Mouse (Mus musculus): ENCODE measurements around the gene Cux1. TPM values are rescaled to one million over a fixed set of nuclear protein-coding genes. Genes with fewer than 3 reads are reported as not detected.
A peak's percentile ranks its signal among the peaks of the same experiment; 100 is the strongest.

Gene Cux1
- polyA plus RNA-seq, 1 experiment from 2014 or later, result 130 TPM

DNA sequence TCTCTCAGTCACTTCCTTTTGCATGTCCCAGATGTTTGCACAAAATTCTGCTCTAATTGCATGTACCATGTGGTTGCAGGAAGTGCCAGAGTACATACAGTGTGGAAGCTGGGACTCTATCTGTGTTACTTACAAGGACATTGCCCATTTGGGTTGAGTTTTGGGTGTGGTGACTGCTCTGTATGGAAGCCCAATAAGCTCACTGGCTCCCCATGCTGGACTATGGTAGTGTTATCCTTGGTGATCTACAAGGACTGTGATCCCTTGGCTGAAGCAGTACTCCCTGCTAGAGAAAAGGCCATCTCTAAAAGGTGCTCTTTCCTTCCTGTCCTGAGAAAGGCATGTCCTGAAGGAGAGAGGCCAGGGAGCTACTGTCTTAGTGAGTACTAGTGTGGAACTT is 160.9 kb downstream of the Cux1 start:
- ATAC-seq (ENCODE audit: low FRiP score) (no peak), DNase-seq (ENCODE audit: low spot score, missing footprints) (no peak)
- Histone ChIP-seq H3K9ac (ENCODE audit: low read length) (no peak overlapping the region), H3K36me3 (ENCODE audit: control insufficient read depth, insufficient read depth, low read length) (peaks cover 12% of the 10 kb centered on the region), H3K4me1 (ENCODE audit: control insufficient read depth, insufficient read depth, low read length) (no peaks in the 10 kb centered on the region), H3K4me2 (no peak overlapping the region), H3K4me3 (ENCODE audit: low read depth, low read length) (no peak overlapping the region), H3K27ac (ENCODE audit: low read depth, low read length) (no peak overlapping the region), H3K9me3 (ENCODE audit: control insufficient read depth, low read length) (peaks cover 3% of the 10 kb centered on the region; the same call in 1 of the 2 replicates), H3K27me3 (ENCODE audit: control insufficient read depth, insufficient read depth, low read length) (no peaks in the 10 kb centered on the region)

DNA sequence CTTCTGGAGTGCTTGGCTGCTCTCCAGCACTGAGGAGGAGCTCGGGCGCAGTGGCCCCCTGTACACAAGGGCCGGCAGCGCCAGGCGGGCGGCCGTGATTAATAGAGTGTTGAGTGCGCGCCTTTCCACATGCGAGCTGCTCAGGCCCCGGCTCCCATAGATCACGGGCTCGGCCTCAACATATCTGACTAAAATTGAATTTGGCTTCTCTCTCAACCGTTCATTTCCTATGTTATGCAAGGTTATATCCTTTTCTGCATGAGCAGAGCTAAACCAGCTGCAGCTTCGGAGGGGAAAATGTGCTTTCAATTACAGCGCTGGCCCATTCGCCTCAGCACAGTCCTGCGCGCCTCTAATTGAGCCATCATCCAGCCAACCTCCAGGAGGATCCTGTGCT is 163.7 kb downstream of the Cux1 start:
- Histone ChIP-seq H3K27me3 (ENCODE audit: control insufficient read depth, insufficient read depth, low read length) (no peaks in the 10 kb centered on the region), H3K27ac (ENCODE audit: low read depth, low read length) (no peak overlapping the region), H3K36me3 (ENCODE audit: control insufficient read depth, insufficient read depth, low read length) (peaks cover 12% of the 10 kb centered on the region), H3K4me2 (no peak overlapping the region), H3K4me1 (ENCODE audit: control insufficient read depth, insufficient read depth, low read length) (no peaks in the 10 kb centered on the region), H3K9ac (ENCODE audit: low read length) (no peak overlapping the region), H3K4me3 (ENCODE audit: low read depth, low read length) (no peak overlapping the region), H3K9me3 (ENCODE audit: control insufficient read depth, low read length) (peaks cover 3% of the 10 kb centered on the region; the same call in 1 of the 2 replicates)
- 85% methylated on average over 19 of the region's 19 CpGs for WGBS
- DNase-seq (ENCODE audit: low spot score, missing footprints) (no peak), ATAC-seq (ENCODE audit: low FRiP score) (no peak)

DNA sequence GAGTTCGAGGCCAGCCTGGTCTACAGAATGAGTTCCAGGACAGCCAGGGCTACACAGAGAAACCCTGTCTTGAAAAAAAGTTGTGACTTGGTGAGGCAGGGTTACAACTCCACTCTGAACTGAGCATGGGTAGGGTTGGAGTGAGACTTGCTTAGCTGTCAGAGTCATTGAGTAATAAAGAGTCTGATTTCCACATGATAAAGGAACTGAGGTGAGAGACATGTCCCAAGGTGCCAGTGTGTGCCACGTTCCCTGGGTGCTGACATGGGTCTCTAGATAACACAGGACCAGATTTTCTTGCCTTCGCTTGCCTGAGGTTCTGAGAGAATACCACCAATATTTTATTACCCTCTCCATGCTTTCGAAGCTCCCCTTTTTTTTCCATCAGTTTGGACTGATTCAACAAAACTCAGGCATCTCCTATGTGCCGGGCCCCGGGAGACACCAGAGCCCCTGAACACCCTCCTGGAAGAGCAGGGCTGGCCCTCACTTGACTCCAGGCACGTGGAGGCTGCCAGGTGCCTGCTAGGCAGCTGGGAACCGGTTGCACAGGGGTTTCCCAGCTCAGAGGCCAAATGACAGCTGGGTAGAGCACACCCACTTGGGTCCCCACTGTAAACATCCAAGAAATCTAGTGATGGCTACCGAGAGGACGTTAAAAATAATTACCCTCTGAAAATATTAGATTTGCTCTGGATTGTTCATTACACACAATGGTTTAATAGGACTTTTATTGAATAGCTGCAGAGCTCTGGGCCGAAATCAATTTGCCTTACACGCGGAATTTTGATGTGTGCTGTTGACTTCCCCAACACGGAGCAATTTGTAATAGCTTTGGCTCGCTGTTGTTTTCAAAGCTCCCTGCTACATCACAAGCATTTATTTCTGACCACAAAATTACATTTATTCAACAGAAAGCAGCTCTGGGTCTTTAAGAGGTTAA is 164.4 kb downstream of the Cux1 start:
- Histone ChIP-seq H3K27me3 (ENCODE audit: control insufficient read depth, insufficient read depth, low read length) (no peaks in the 10 kb centered on the region), H3K9me3 (ENCODE audit: control insufficient read depth, low read length) (peaks cover 3% of the 10 kb centered on the region; the same call in 1 of the 2 replicates), H3K36me3 (ENCODE audit: control insufficient read depth, insufficient read depth, low read length) (peaks cover 10% of the 10 kb centered on the region), H3K4me1 (ENCODE audit: control insufficient read depth, insufficient read depth, low read length) (no peaks in the 10 kb centered on the region), H3K27ac (ENCODE audit: low read depth, low read length) (no peak overlapping the region), H3K9ac (ENCODE audit: low read length) (no peak overlapping the region), H3K4me3 (ENCODE audit: low read depth, low read length) (no peak overlapping the region), H3K4me2 (no peak overlapping the region)
- 91% methylated on average over 15 of the region's 15 CpGs for WGBS
- no peak for DNase-seq (ENCODE audit: low spot score, missing footprints)
- ATAC-seq (ENCODE audit: low FRiP score), result no peak

DNA sequence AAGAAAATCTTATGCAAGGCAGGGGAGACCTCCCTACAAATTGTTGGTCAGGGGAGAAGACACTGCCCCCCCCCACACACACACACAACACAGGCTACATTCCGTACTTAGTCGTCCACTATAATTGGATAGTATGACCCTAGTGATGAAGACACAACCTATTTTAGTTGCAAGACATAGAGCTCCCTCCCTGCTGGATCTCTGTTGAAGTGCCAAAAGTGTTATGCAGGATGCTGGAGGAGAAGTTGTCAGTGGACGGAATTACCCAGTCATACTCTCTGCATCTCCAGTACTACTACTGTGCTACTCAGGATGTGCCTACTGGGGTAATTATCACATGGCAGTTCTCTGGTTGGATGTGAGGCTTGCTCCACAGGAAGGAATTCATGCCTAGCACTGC is 168.6 kb downstream of the Cux1 start:
- Histone ChIP-seq H3K36me3 (ENCODE audit: control insufficient read depth, insufficient read depth, low read length) (no peaks in the 10 kb centered on the region), H3K27ac (ENCODE audit: low read depth, low read length) (no peak overlapping the region), H3K4me1 (ENCODE audit: control insufficient read depth, insufficient read depth, low read length) (no peaks in the 10 kb centered on the region), H3K9ac (ENCODE audit: low read length) (no peak overlapping the region), H3K4me2 (no peak overlapping the region), H3K9me3 (ENCODE audit: control insufficient read depth, low read length) (no peaks in the 10 kb centered on the region), H3K4me3 (ENCODE audit: low read depth, low read length) (no peak overlapping the region), H3K27me3 (ENCODE audit: control insufficient read depth, insufficient read depth, low read length) (no peaks in the 10 kb centered on the region)
- DNase-seq (ENCODE audit: low spot score, missing footprints) (peak; percentile 79), ATAC-seq (ENCODE audit: low FRiP score) (no peak)
- WGBS, result 91% methylated on average over 3 of the region's 3 CpGs

DNA sequence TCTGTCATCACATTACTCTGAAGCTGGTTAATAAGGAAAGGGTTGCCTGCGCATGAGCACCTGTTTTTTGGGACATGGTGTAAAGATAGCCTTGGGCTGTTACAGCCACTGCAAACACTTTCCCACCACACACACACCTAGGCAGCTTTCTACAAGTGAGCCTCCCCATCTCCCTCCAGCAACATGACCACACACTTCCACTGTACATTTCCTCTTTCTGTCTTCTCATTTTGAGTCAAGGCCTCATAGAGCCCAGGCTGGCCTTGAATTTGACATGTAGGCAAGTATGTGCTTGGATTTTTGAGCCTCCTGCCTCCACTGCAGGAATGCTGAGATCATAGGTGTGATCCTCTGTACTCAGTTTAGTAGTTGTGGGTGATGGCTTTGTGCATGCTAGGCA is 170.6 kb downstream of the Cux1 start:
- H3K36me3 ChIP-seq (ENCODE audit: control insufficient read depth, insufficient read depth, low read length), result no peaks in the 10 kb centered on the region
- H3K9me3 ChIP-seq (ENCODE audit: control insufficient read depth, low read length), result no peaks in the 10 kb centered on the region
- no peak for DNase-seq (ENCODE audit: low spot score, missing footprints)
- no peak overlapping the region for H3K4me3 ChIP-seq (ENCODE audit: low read depth, low read length)
- WGBS, result 100% methylated on average over 1 of the region's 1 CpGs
- no peaks in the 10 kb centered on the region for H3K27me3 ChIP-seq (ENCODE audit: control insufficient read depth, insufficient read depth, low read length)
- no peak overlapping the region for H3K4me2 ChIP-seq
- no peaks in the 10 kb centered on the region for H3K4me1 ChIP-seq (ENCODE audit: control insufficient read depth, insufficient read depth, low read length)
- H3K27ac ChIP-seq (ENCODE audit: low read depth, low read length), result no peak overlapping the region
- no peak overlapping the region for H3K9ac ChIP-seq (ENCODE audit: low read length)
- no peak for ATAC-seq (ENCODE audit: low FRiP score)

DNA sequence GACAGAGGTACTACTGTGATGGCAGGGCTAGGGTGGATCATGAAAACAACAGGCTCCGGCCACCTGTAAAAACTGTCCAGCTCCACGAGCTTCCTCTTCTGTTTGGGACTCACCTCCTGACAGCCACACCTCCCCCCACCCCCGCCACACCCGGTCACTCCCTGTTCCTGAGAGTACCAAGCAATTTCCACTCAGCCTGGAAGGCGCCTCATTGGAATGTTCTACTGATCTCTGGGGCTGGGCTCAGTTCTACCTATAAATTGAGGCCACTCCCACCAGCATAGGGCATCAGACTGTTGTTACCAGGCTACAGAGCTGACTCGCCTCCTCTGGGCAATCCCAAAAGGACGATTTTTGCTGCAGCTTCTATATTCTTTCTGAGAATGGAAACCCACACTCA is 171.0 kb downstream of the Cux1 start:
- no peaks in the 10 kb centered on the region for H3K4me1 ChIP-seq (ENCODE audit: control insufficient read depth, insufficient read depth, low read length)
- no peaks in the 10 kb centered on the region for H3K36me3 ChIP-seq (ENCODE audit: control insufficient read depth, insufficient read depth, low read length)
- H3K4me3 ChIP-seq (ENCODE audit: low read depth, low read length), result no peak overlapping the region
- H3K27me3 ChIP-seq (ENCODE audit: control insufficient read depth, insufficient read depth, low read length), result no peaks in the 10 kb centered on the region
- H3K27ac ChIP-seq (ENCODE audit: low read depth, low read length), result no peak overlapping the region
- DNase-seq (ENCODE audit: low spot score, missing footprints), result no peak
- WGBS, result 80% methylated on average over 7 of the region's 7 CpGs
- no peaks in the 10 kb centered on the region for H3K9me3 ChIP-seq (ENCODE audit: control insufficient read depth, low read length)
- H3K4me2 ChIP-seq, result no peak overlapping the region
- H3K9ac ChIP-seq (ENCODE audit: low read length), result no peak overlapping the region
- no peak for ATAC-seq (ENCODE audit: low FRiP score)

DNA sequence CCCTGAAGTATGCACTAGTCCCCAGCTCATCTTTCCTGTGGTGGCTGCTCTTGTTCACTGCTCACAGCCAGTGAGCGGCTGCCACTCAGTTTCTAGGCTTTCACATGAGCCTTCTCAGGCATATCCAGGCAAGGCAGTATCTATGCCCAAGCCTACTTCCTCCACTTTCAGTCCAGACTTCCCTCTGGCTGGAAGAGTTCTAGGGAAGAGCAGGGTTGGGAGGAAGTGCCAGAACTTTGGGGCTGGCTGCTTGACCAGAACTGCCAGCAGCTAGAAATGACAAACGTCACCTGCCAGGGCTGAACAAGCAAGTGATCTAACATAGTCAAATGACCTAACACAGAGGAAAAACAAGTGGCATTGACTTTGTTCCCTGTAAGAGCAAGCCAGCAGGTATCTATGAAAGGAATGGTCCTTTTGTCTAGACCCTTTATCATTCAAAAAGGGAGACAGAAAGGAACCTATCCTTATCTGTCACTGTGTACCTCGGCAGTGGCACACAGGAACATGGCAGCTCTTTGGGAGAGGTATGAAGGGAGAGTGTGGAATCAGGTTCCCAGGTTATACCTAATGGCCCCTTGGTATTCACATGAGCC is 171.6 kb downstream of the Cux1 start:
- ATAC-seq (ENCODE audit: low FRiP score) (no peak), DNase-seq (ENCODE audit: low spot score, missing footprints) (no peak)
- Histone ChIP-seq H3K4me2 (no peak overlapping the region), H3K9ac (ENCODE audit: low read length) (no peak overlapping the region), H3K4me3 (ENCODE audit: low read depth, low read length) (no peak overlapping the region), H3K36me3 (ENCODE audit: control insufficient read depth, insufficient read depth, low read length) (no peaks in the 10 kb centered on the region), H3K27ac (ENCODE audit: low read depth, low read length) (no peak overlapping the region), H3K27me3 (ENCODE audit: control insufficient read depth, insufficient read depth, low read length) (no peaks in the 10 kb centered on the region), H3K4me1 (ENCODE audit: control insufficient read depth, insufficient read depth, low read length) (no peaks in the 10 kb centered on the region), H3K9me3 (ENCODE audit: control insufficient read depth, low read length) (no peaks in the 10 kb centered on the region)
- WGBS, result 79% methylated on average over 3 of the region's 3 CpGs

DNA sequence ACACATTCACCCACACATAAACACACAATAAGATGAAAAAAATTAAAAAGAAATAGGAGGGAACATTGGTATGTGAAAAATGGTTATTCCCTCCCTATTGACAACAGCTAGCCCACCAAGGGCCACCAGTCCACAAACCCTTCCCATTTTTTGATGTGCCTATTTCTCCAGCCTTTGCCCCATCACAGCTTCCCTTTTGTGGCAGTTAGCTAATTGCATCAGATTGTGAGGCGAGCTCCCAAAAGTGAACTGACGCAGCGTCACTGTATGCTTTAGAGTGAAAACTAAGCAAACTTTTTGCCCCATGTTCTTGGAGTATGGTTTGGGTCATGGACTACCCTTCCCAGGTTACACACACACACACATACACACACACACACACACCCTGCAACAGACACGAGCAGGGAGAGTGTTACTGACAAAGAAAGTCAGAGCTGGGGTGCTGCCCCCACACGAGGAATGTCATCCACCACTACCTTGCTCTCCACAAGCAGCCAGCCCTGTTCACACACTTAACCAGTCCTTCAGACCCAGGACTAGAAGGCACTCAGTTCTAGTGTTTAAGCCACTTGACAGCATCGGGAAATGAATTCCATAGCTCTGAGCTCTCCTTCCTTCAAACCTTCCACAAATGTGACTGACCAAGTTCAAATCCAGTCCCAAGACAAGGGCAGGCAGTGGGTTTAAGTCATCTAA is 172.6 kb downstream of the Cux1 start:
- ATAC-seq (ENCODE audit: low FRiP score) (no peak), DNase-seq (ENCODE audit: low spot score, missing footprints) (no peak)
- Histone ChIP-seq H3K4me2 (no peak overlapping the region), H3K4me1 (ENCODE audit: control insufficient read depth, insufficient read depth, low read length) (no peaks in the 10 kb centered on the region), H3K9me3 (ENCODE audit: control insufficient read depth, low read length) (no peaks in the 10 kb centered on the region), H3K4me3 (ENCODE audit: low read depth, low read length) (no peak overlapping the region), H3K9ac (ENCODE audit: low read length) (no peak overlapping the region), H3K27me3 (ENCODE audit: control insufficient read depth, insufficient read depth, low read length) (no peaks in the 10 kb centered on the region), H3K27ac (ENCODE audit: low read depth, low read length) (no peak overlapping the region), H3K36me3 (ENCODE audit: control insufficient read depth, insufficient read depth, low read length) (no peaks in the 10 kb centered on the region)
- 91% methylated on average over 6 of the region's 6 CpGs for WGBS

DNA sequence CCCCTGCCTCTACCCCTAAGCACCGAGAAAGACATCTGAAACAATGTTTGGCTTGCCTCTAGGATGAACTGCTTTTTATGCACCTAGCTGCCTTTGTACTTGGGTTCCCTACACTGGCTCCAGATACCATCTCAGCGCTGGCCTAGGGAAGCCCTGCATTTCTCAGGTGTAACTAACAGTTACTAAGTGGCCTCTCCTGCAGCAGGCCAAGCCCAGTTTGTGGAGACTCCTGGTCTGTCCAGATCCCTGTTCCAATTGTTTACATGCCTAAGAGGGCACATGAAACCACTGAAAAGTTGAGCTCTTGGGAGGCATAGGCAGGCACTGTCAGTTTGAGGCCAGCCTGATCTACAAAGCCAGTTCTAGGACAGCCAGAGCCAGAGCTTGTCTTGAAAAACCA is 173.7 kb downstream of the Cux1 start:
- Histone ChIP-seq H3K36me3 (ENCODE audit: control insufficient read depth, insufficient read depth, low read length) (no peaks in the 10 kb centered on the region), H3K4me1 (ENCODE audit: control insufficient read depth, insufficient read depth, low read length) (no peaks in the 10 kb centered on the region), H3K9me3 (ENCODE audit: control insufficient read depth, low read length) (no peaks in the 10 kb centered on the region), H3K4me3 (ENCODE audit: low read depth, low read length) (no peak overlapping the region), H3K4me2 (no peak overlapping the region), H3K9ac (ENCODE audit: low read length) (no peak overlapping the region), H3K27me3 (ENCODE audit: control insufficient read depth, insufficient read depth, low read length) (no peaks in the 10 kb centered on the region), H3K27ac (ENCODE audit: low read depth, low read length) (no peak overlapping the region)
- 87% methylated on average over 2 of the region's 2 CpGs for WGBS
- ATAC-seq (ENCODE audit: low FRiP score), result no peak
- no peak for DNase-seq (ENCODE audit: low spot score, missing footprints)

All from midbrain, embryonic 11.5 days (tissue).